Mouse (Mus musculus) hindbrain, embryonic 14.5 days (tissue): ENCODE data around the gene Lamb2. TPM values are rescaled to one million over a fixed set of nuclear protein-coding genes. Genes with fewer than 3 reads are reported as not detected.

ENCODE experiments used
- ATAC-seq: fragments of 200-750 bp; cut with Nextera tagmentation; 2 replicates; pipeline ENCODE4 v1.8.0; 2017; ENCODE audit warnings: moderate number of reproducible peaks, mild to moderate bottlenecking, moderate TSS enrichment, moderate library complexity; ENCODE audit not compliant: low FRiP score
- DNase-seq: peaks from one replicate; pipeline ENCODE4 v3.0.0-alpha.2; 2015; ENCODE audit warnings: low spot score
- H3K27ac ChIP-seq: fragments of 300-500 bp; sonication (generic); 2 replicates; pipeline ENCODE4 v1.5.1; 2014; ENCODE audit warnings: mild to moderate bottlenecking, moderate library complexity
- H3K27me3 ChIP-seq: fragments of 300-500 bp; sonication (generic); 2 replicates; pipeline ENCODE4 v1.6.1; 2014; ENCODE audit warnings: mild to moderate bottlenecking, low read length, mixed read lengths; ENCODE audit not compliant: control insufficient read depth, insufficient read depth
- H3K36me3 ChIP-seq: fragments of 300-500 bp; sonication (generic); replicated peaks from 2 replicates; pipeline ENCODE4 v1.6.1; 2014; ENCODE audit not compliant: control insufficient read depth, insufficient read depth
- H3K4me1 ChIP-seq: fragments of 300-500 bp; sonication (generic); replicated peaks from 2 replicates; pipeline ENCODE4 v1.6.1; 2014; ENCODE audit warnings: antibody characterized with exemption, low read length, mixed read lengths; ENCODE audit not compliant: control insufficient read depth, insufficient read depth
- H3K4me2 ChIP-seq: fragments of 300-500 bp; sonication (generic); replicated peaks from 2 replicates; pipeline ENCODE4 v1.6.1; 2014; ENCODE audit warnings: mild to moderate bottlenecking, moderate library complexity
- H3K4me3 ChIP-seq: fragments of 300-500 bp; sonication (generic); replicated peaks from 2 replicates; pipeline ENCODE4 v1.5.1; 2014; ENCODE audit warnings: mild to moderate bottlenecking, low read length
- H3K9ac ChIP-seq: fragments of 300-500 bp; sonication (generic); 2 replicates; pipeline ENCODE4 v1.6.1; 2014
- H3K9me3 ChIP-seq: fragments of 300-500 bp; sonication (generic); 2 replicates; pipeline ENCODE4 v1.6.1; 2016; ENCODE audit warnings: low read length; ENCODE audit not compliant: control insufficient read depth
- WGBS: fragments of 180-500 bp; shearing (Covaris S2); extraction: QIAGEN DNeasy Blood & Tissue Kit; methylation state at CpG from one replicate; pipeline ENCODE4 v1.1.7; 2014; 5-methylcytosine and 5-hydroxymethylcytosine counted together
- polyA plus RNA-seq: library from polyadenylated mRNA; unstranded; fragments of >200 nt; fragmentation: Nextera tagmentation; extraction: Ambion mirVana; gene quantifications from 2 replicates; pipeline ENCODE4 v1.2.1, GENCODE M21; 2014

Lamb2 gene
- polyA plus RNA-seq: 18.9 and 19.4 TPM in 2 replicates

DNA sequence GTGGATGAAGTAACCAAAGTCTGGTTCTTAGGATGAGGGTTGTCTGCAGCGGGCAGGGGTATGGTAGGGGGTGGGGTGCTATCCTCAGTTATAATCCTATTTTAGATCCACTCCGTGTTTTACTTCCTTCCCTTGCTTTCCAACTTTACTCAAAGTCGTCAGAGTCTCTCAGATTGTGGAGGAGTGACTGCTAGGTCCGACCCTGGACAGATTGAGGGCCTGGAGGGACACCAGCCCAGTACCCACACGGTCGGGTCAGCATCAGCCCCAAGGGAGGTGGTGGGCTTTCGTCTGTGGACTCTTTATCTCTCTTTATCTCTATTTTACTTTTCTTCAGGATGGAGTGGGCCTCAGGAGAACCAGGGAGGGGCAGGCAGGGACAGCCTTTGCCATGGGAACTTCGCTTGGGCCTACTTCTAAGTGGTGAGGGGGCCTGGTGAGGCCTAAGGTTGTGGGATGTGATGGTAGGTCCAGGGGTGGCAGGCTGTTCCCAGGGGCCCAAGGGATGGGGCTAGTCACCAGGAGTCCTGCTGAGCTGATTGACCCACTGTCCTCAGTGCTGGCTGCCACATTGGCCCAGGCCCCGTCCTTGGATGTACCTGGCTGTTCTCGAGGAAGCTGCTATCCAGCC is at the start of gene Lamb2:
Lamb2 (plus strand) TSS at position 16 of the 631 bp plus-strand sequence.
- H3K9me3 ChIP-seq: no peaks in the 10 kb centered on the region
- H3K9ac ChIP-seq: peak within 1 kb of the TSS; percentile 51
- H3K4me3 ChIP-seq: peak within 1 kb of the TSS; percentile 34
- H3K4me1 ChIP-seq: peaks cover 10% of the 10 kb centered on the region
- H3K27me3 ChIP-seq: no peaks in the 10 kb centered on the region
- ATAC-seq (peak; percentile 41; the same call in 1 of the 2 replicates), DNase-seq (peak; percentile 85)
- peak within 1 kb of the TSS; percentile 53 for H3K4me2 ChIP-seq
- 18% methylated on average over 10 of the region's 10 CpGs for WGBS
- H3K27ac ChIP-seq: peak within 1 kb of the TSS; percentile 63; the same call in 1 of the 2 replicates
- no peaks in the 10 kb centered on the region; the same call in 1 of the 2 replicates for H3K36me3 ChIP-seq

GRCm38 (mm10) chr9:108431431-108432067 is 48.0 kb upstream of the Lamb2 start:
- WGBS: 48% methylated on average over 32 of the region's 32 CpGs
- peak; percentile 48 for DNase-seq
- Histone ChIP-seq H3K9ac (no peak overlapping the region), H3K4me2 (peak overlapping the region; percentile 48), H3K27ac (no peak overlapping the region), H3K27me3 (no peaks in the 10 kb centered on the region), H3K4me1 (0 out of 2 replicates have a peak, but pooled peaks cover 3% of the 10 kb centered on the region), H3K9me3 (no peaks in the 10 kb centered on the region), H3K4me3 (peak overlapping the region; percentile 26), H3K36me3 (no peaks in the 10 kb centered on the region)
- ATAC-seq: no peak

DNA sequence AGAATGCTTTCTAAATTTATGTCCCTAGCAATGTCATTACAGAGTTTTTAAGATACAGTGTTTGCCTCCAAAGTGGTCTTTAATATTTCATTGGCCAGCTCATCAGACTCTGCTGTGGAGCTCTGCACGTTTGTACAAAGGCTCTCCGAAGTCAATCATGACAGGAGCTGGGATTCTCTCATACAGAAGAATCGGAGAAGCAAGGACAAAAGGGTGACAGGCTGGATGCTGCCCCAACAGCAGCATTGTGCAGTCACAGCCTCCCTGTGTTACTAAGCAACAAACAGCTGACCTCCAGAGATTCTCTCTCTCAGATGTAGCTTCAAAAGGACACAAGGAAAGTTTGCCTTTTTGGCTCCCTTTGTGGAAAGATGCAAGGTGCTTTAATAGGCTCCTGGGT is 43.4 kb upstream of the Lamb2 start, which contains the start of gene BC048562:
BC048562 (plus strand) TSS at position 301 of the 400 bp plus-strand sequence.
- DNase-seq: no peak
- no peak for ATAC-seq
- Histone ChIP-seq H3K9me3 (no peaks in the 10 kb centered on the region), H3K4me3 (no peak within 1 kb of the TSS), H3K9ac (no peak within 1 kb of the TSS), H3K27me3 (no peaks in the 10 kb centered on the region), H3K36me3 (no peaks in the 10 kb centered on the region), H3K4me2 (no peak within 1 kb of the TSS), H3K27ac (no peak within 1 kb of the TSS), H3K4me1 (0 out of 2 replicates have a peak, but pooled peaks cover 4% of the 10 kb centered on the region)
- WGBS: 26% methylated on average over 3 of the region's 3 CpGs

- Histone ChIP-seq H3K27me3 (no peaks in the 10 kb centered on the region), H3K4me1 (0 out of 2 replicates have a peak, but pooled peaks cover 4% of the 10 kb centered on the region), H3K36me3 (no peaks in the 10 kb centered on the region), H3K4me2 (no peak overlapping the region), H3K9ac (no peak overlapping the region), H3K9me3 (no peaks in the 10 kb centered on the region), H3K4me3 (no peak overlapping the region), H3K27ac (no peak overlapping the region)
- 89% methylated on average over 6 of the region's 6 CpGs for WGBS
- no peak for ATAC-seq
- no peak for DNase-seq
These were observed 40.4 kb upstream of the Lamb2 start for GRCm38 (mm10) chr9:108439176-108439575.

- ATAC-seq: no peak
- no peaks in the 10 kb centered on the region for H3K36me3 ChIP-seq
- H3K4me2 ChIP-seq: no peak overlapping the region
- no peak for DNase-seq
- 82% methylated on average over 5 of the region's 5 CpGs for whole genome bisulfite sequencing
- no peak overlapping the region for H3K9ac ChIP-seq
- no peak overlapping the region for H3K27ac ChIP-seq
- H3K27me3 ChIP-seq: no peaks in the 10 kb centered on the region
- no peaks in the 10 kb centered on the region for H3K9me3 ChIP-seq
- no peak overlapping the region for H3K4me3 ChIP-seq
- H3K4me1 ChIP-seq: 0 out of 2 replicates have a peak, but pooled peaks cover 4% of the 10 kb centered on the region
These were observed 39.1 kb upstream of the Lamb2 start for GRCm38 (mm10) chr9:108440485-108440884.

GRCm38 (mm10) chr9:108441236-108441919 is 38.2 kb upstream of the Lamb2 start:
- H3K4me1 ChIP-seq: 0 out of 2 replicates have a peak, but pooled peaks cover 3% of the 10 kb centered on the region
- H3K27ac ChIP-seq: no peak overlapping the region
- H3K36me3 ChIP-seq: no peaks in the 10 kb centered on the region
- no peak overlapping the region for H3K9ac ChIP-seq
- H3K4me3 ChIP-seq: no peak overlapping the region
- DNase-seq (no peak), ATAC-seq (no peak)
- no peaks in the 10 kb centered on the region for H3K27me3 ChIP-seq
- H3K9me3 ChIP-seq: no peaks in the 10 kb centered on the region
- no peak overlapping the region for H3K4me2 ChIP-seq
- WGBS: 91% methylated on average over 11 of the region's 11 CpGs

- no peak overlapping the region for H3K4me3 ChIP-seq
- H3K27me3 ChIP-seq: no peaks in the 10 kb centered on the region
- no peak overlapping the region for H3K9ac ChIP-seq
- WGBS: 59% methylated on average over 9 of the region's 9 CpGs
- ATAC-seq (no peak), DNase-seq (no peak)
- H3K9me3 ChIP-seq: no peaks in the 10 kb centered on the region
- H3K4me1 ChIP-seq: peaks cover 11% of the 10 kb centered on the region
- H3K4me2 ChIP-seq: no peak overlapping the region
- H3K27ac ChIP-seq: no peak overlapping the region
- H3K36me3 ChIP-seq: peaks cover 19% of the 10 kb centered on the region
These were observed 34.4 kb upstream of the Lamb2 start for GRCm38 (mm10) chr9:108445125-108445524.

- ATAC-seq (peak; percentile 43), DNase-seq (peak; percentile 74)
- H3K4me1 ChIP-seq: peaks cover 43% of the 10 kb centered on the region
- H3K4me2 ChIP-seq: peak overlapping the region; percentile 60
- H3K27ac ChIP-seq: peak overlapping the region; percentile 85
- peak overlapping the region; percentile 48 for H3K4me3 ChIP-seq
- WGBS: 21% methylated on average over 4 of the region's 4 CpGs
- peak overlapping the region; percentile 74 for H3K9ac ChIP-seq
- no peaks in the 10 kb centered on the region for H3K9me3 ChIP-seq
- no peaks in the 10 kb centered on the region for H3K27me3 ChIP-seq
- peaks cover 19% of the 10 kb centered on the region for H3K36me3 ChIP-seq
These were observed 29.7 kb upstream of the Lamb2 start for GRCm38 (mm10) chr9:108449860-108450259.
